Mouse (Mus musculus) ES-E14 (cell line): ENCODE data around the gene Psma3. TPM values are rescaled to one million over a fixed set of nuclear protein-coding genes. Genes with fewer than 3 reads are reported as not detected.
A peak's percentile ranks its signal among the peaks of the same experiment; 100 is the strongest.

ENCODE experiments used
- DNase-seq: peaks from one replicate; pipeline ENCODE4 v3.0.0-alpha.2; 2013; ENCODE audit warnings: low read depth, low spot score
- H3K27ac ChIP-seq: 2 replicates; pipeline ENCODE4 v1.5.1; 2012; ENCODE audit warnings: low read depth, mild to moderate bottlenecking, low read length, moderate library complexity, mixed read lengths; ENCODE audit not compliant: poor library complexity, insufficient read depth, severe bottlenecking
- H3K36me3 ChIP-seq: 2 replicates; pipeline ENCODE4 v1.6.1; 2012; ENCODE audit warnings: mild to moderate bottlenecking, low read length, moderate library complexity, mixed read lengths; ENCODE audit not compliant: control insufficient read depth, poor library complexity, insufficient read depth, severe bottlenecking
- H3K4me1 ChIP-seq, 2 experiments: fragments of 150-350 bp in 1 of 2; sonication (generic) in 1 of 2; 2 replicates each; pipeline ENCODE4 v1.6.1; 2012; ENCODE audit warnings: low read length in 2 of 2, mild to moderate bottlenecking in 1 of 2, mixed read lengths in 1 of 2; ENCODE audit not compliant: control insufficient read depth in 2 of 2, insufficient read depth in 2 of 2, poor library complexity in 1 of 2
- H3K4me3 ChIP-seq, 2 experiments: fragments of 150-350 bp in 1 of 2; sonication (generic) in 1 of 2; 2 replicates each; pipeline ENCODE4 v1.5.1; 2012; ENCODE audit warnings: low read length in 2 of 2, low read depth in 1 of 2, mild to moderate bottlenecking in 1 of 2, mixed read lengths in 1 of 2; ENCODE audit not compliant: insufficient read depth in 1 of 2, poor library complexity in 1 of 2, severe bottlenecking in 1 of 2
- H3K9ac ChIP-seq: 2 replicates; pipeline ENCODE4 v1.6.1; 2012; ENCODE audit warnings: low read depth, mild to moderate bottlenecking, low read length, mixed read lengths; ENCODE audit not compliant: poor library complexity, insufficient read depth, severe bottlenecking
- H3K9me3 ChIP-seq: fragments of 150-350 bp; sonication (generic); 2 replicates; pipeline ENCODE4 v1.6.1; 2012; ENCODE audit warnings: low read depth, mild to moderate bottlenecking, low read length; ENCODE audit not compliant: control insufficient read depth, insufficient read depth
- CHD2 ChIP-seq: IDR thresholded peaks from 2 replicates; pipeline ENCODE4 v1.6.1; 2014; ENCODE audit warnings: mild to moderate bottlenecking, low read depth, low read length, inconsistent platforms
- HCFC1 ChIP-seq: IDR thresholded peaks from 2 replicates; pipeline ENCODE4 v1.6.1; 2012; ENCODE audit warnings: low read length, inconsistent platforms, borderline replicate concordance; ENCODE audit not compliant: insufficient read depth
- MAFK ChIP-seq: IDR thresholded peaks from 2 replicates; pipeline ENCODE4 v1.6.1; 2014; ENCODE audit warnings: mild to moderate bottlenecking, low read depth, low read length, inconsistent platforms; ENCODE audit not compliant: insufficient read depth
- ZC3H11A ChIP-seq: IDR thresholded peaks from 2 replicates; pipeline ENCODE4 v1.6.1; 2012; ENCODE audit warnings: low read depth, mild to moderate bottlenecking, inconsistent platforms, low read length, borderline replicate concordance
- ZNF384 ChIP-seq: IDR thresholded peaks from 2 replicates; pipeline ENCODE4 v1.6.1; 2012; ENCODE audit warnings: low read depth, low read length, inconsistent platforms
- in situ Hi-C, 2 experiments: fragments of 600-800 bp; cut with MboI; formaldehyde crosslinking; loops; one replicate each; pipeline ENCODE4 v1.15.1; 2025; ENCODE audit warnings: low sequenced_read_pairs in 2 of 2, inconsistent platforms in 1 of 2; ENCODE audit not compliant: unreplicated experiment in 2 of 2
- total RNA-seq: library from RNA; depleted of rRNA; stranded (reverse); fragments of 300-350 nt; gene quantifications from 2 replicates; pipeline ENCODE4 v1.2.3, GENCODE M21; 2012

Psma3 gene
- total RNA-seq, 1 experiment, result 306 TPM

DNA sequence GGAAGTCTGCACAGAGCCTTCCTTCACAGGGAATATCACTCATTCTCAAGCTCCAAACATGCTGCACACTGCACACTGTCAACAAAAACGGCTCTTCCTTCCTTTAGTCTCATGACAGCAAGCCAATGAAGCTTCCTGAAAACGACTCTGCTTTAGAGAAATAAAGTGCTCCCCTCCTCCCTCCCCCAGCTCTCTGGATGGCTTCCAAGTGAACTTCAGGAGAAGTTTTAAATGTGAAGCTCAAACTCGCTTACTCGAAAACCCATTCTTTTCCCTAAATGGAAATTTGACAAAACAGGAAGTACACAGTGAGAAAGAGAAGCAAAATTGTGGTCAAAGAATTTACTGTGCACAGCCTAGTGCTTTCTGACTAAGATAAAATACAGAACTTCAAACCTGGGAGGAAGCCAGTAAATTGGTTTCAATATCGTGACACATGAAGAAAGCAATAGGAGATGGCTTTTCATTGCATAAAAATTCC lies 25.0 kb downstream of the Psma3 start:
- no peak for DNase-seq
- no peak for TF ChIP-seq CHD2
- no peak for TF ChIP-seq HCFC1
- TF ChIP-seq ZNF384, result no peak
- Histone ChIP-seq H3K9me3 (no peaks in the 10 kb centered on the region), H3K4me3 (no peak overlapping the region), H3K27ac (no peak overlapping the region), H3K36me3 (peaks cover 5% of the 10 kb centered on the region), H3K4me1 (peaks cover 0 to 2% of the 10 kb centered on the region in 2 experiments; a peak in 1 of 4 replicates), H3K9ac (no peak overlapping the region)
- in situ Hi-C loops, result no loop called here

DNA sequence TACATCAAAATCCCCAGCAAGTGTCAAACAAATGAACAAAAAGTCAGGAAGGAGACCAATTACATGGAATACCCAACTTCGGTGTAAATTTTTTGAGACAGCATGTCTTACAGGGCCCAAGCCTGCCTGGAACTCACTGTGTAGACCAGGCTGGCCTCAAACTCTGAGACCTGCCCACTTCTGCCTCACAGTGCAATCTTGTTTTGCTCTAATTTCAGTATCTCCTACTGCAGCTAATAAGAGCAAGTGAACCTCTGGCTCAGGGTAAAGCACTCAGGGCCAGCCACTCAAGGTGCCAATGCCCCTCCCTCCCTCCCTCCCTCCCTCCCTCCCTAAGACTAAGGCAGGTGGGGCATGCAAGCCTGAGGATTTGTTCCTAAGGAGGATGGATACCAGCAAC lies 25.9 kb downstream of the Psma3 start:
- no peak for DNase-seq
- peaks cover 2% of the 10 kb centered on the region for H3K36me3 ChIP-seq
- no peak overlapping the region for H3K4me3 ChIP-seq
- no peaks in the 10 kb centered on the region for H3K9me3 ChIP-seq
- peaks cover 0 to 2% of the 10 kb centered on the region in 2 experiments; a peak in 1 of 4 replicates for H3K4me1 ChIP-seq
- in situ Hi-C loops, result no loop called here
- no peak overlapping the region for H3K27ac ChIP-seq
- no peak overlapping the region; the same call in 1 of the 2 replicates for H3K9ac ChIP-seq
- TF ChIP-seq HCFC1 (no peak), ZC3H11A (no peak), ZNF384 (no peak), MAFK (no peak), CHD2 (no peak)

DNA sequence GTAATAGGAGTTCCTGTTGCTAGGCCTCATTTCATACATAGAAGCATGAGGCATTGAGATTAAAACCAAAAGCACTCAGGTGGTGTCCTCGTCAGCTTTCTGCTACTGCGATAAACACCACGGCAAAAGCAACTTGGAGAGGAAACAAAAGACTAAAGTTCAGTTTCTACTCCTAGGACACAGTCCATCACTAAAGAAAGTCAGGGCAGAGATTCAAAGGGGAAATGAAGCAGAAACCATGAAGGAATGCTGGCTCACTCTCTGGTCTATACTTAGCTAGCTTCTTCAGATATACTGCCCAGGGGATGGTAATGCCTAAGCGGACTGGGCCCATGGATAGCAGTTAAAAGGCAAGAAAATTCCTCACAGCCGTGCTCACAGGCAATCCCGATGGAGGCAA lies 27.0 kb downstream of the Psma3 start:
- Histone ChIP-seq H3K36me3 (peaks cover 6% of the 10 kb centered on the region), H3K9me3 (no peaks in the 10 kb centered on the region), H3K4me3 (no peak overlapping the region), H3K27ac (no peak overlapping the region), H3K4me1 (peaks cover 0 to 2% of the 10 kb centered on the region in 2 experiments; a peak in 1 of 4 replicates), H3K9ac (no peak overlapping the region)
- no peak for DNase-seq
- TF ChIP-seq CHD2, result no peak
- TF ChIP-seq MAFK, result no peak
- TF ChIP-seq ZC3H11A, result no peak
- no peak for TF ChIP-seq HCFC1
- in situ Hi-C loops, result no loop called here

DNA sequence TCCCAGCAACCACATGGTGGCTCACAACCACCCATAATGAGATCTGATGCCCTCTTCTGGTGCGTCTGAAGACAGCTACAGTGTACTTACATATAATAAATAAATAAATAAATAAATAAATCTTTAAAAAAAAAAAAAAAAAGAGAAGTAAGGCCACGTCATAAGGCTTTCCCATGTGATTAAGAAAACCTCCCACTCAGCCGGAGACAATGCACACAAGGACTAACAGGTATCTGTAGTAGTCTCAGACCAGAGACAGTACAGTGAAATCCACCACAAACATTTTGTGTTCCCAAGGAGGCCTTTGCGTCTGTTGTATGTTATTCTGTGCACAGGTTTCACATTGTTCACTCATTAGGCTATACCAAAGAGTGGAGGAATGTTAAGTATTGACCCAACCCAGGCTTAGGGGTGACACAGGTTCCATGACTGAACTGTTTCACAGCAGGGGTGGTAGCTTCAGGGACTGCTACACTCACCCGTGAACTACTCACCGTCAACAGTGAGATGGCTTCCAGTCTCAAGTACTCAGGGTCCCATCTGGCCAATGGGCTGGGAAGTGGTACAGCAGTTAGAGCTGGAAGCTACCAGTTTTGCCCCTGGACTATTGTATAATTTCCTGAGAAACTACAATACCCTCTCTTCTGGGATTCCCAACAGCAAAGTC lies 29.5 kb downstream of the Psma3 start:
- Histone ChIP-seq H3K9me3 (no peaks in the 10 kb centered on the region), H3K4me1 (peaks cover 0 to 2% of the 10 kb centered on the region in 2 experiments; a peak in 1 of 4 replicates), H3K27ac (no peak overlapping the region), H3K9ac (no peak overlapping the region), H3K36me3 (peaks cover 16% of the 10 kb centered on the region), H3K4me3 (no peak overlapping the region)
- TF ChIP-seq ZNF384, result 0 out of 2 replicates have a peak, but pooled peaks have one; percentile 41
- TF ChIP-seq ZC3H11A, result no peak
- no peak for TF ChIP-seq HCFC1
- DNase-seq, result no peak
- in situ Hi-C loops, result no loop called here
